ENCODE assay signal across 10 mouse cellular contexts in the genomic region with DNA sequence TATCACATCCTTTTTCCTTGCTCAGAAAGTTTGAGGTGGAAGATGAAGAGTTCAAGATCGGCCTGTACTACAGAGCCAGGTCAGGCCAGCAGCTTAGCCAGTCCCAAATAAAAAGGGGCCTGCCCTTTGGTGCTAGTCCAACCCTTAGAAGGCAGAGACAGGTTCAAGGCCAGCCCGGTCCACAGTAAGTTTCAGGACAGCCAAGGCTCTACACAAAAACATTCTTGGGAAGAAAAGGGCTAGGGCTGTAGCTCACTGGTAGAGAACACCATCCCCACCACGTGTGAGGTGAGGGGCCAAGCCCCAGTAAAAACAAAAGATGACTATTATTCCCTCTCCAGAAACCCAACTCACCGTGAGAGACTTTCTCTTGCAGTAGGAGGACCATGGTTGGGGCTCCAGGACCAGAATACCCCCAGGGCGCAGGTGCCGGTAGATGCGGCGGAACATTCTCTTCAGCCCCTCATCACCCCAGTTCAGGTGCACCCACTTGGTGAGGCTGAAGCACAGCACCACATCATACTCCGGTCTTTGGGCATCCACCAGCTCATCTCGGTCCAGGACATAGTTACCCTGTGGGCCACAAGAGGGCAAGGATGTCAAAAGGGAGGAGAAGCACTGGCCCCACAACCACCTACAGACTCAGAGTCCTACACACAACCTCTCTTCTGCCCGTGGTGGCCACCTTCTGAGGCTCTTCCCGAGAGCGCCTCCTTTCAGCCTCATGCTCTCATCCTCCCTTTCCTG. TPM values are rescaled to one million over a fixed set of nuclear protein-coding genes. Genes with fewer than 3 reads are reported as not detected.
A peak's percentile ranks its signal among the peaks of the same experiment; 100 is the strongest.
DNase-seq lines count a peak whose midpoint lies in the region; ATAC-seq and TF ChIP-seq lines count a peak whose summit lies in the region.
"Had no signal": no experiment of that assay in that cellular context is flagged by ENCODE, and none has a peak within 500 bp of the region (broad histone marks: within the 10 kb centered on the region; RNA-seq: fewer than 3 reads in every experiment).

No protein-coding gene starts in this region.

- intact Hi-C loops in heart, postnatal 36 days (cut with DNase I) = no loop called here

- DNase-seq in heart, postnatal 36 days = no peak
- DNase-seq in G1E (ENCODE audit: low spot score) = no peak
- no peak for DNase-seq in forebrain, postnatal 0 days
- DNase-seq in liver, postnatal 0 days = no peak
- no peak for DNase-seq in thymus, postnatal 14 days
- DNase-seq in embryo, embryonic 10.5 days (ENCODE audit: low spot score) = no peak
- DNase-seq in spleen, postnatal 14 days (ENCODE audit: low spot score in 2 of 2) = no peak
- DNase-seq: cerebellum, postnatal 14 days had no signal

- H3K27me3 ChIP-seq in heart, embryonic 15.5 days = no peaks in the 10 kb centered on the region
- peaks cover under 1% of the 10 kb centered on the region; the same call in 1 of the 2 replicates for H3K27me3 ChIP-seq in G1E (ENCODE audit: insufficient read depth, low read length)
- no peaks in the 10 kb centered on the region for H3K27me3 ChIP-seq in forebrain, postnatal 0 days (ENCODE audit: insufficient read depth, low read length)
- no peaks in the 10 kb centered on the region for H3K27me3 ChIP-seq in liver, postnatal 0 days (ENCODE audit: insufficient read depth, low read length)
- H3K27me3 ChIP-seq: Patski had no signal

- no peak for ATAC-seq in heart, embryonic 15.5 days (replicated peaks; ENCODE audit: insufficient number of reproducible peaks, insufficient read depth, low FRiP score, low read depth)
- no peak for ATAC-seq in G1E (ENCODE audit: extremely low read depth, insufficient number of reproducible peaks, low FRiP score, poor library complexity, severe bottlenecking)
- no peak for ATAC-seq in forebrain, postnatal 0 days
- ATAC-seq in liver, postnatal 0 days = no peak
- ATAC-seq: Patski had no signal

- peaks cover 51% of the 10 kb centered on the region for H3K4me1 ChIP-seq in heart, embryonic 15.5 days (replicated peaks)
- H3K4me1 ChIP-seq in G1E (ENCODE audit: insufficient read depth, low read depth, low read length) = peaks cover 76% of the 10 kb centered on the region
- peaks cover 37% of the 10 kb centered on the region for H3K4me1 ChIP-seq in forebrain, postnatal 0 days (ENCODE audit: insufficient read depth)
- H3K4me1 ChIP-seq in liver, postnatal 0 days (ENCODE audit: insufficient read depth) = peaks cover 34% of the 10 kb centered on the region

- WGBS in heart, embryonic 15.5 days = 81% methylated on average over 13 of the region's 13 CpGs
- 84% methylated on average over 13 of the region's 13 CpGs for WGBS in forebrain, postnatal 0 days
- WGBS in liver, postnatal 0 days (ENCODE audit: insufficient replicate concordance) = 80% methylated on average over 13 of the region's 13 CpGs

- H3K27ac ChIP-seq in heart, embryonic 15.5 days = no peak overlapping the region
- no peak overlapping the region for H3K27ac ChIP-seq in forebrain, postnatal 0 days (ENCODE audit: low read depth, low read length)
- no peak overlapping the region for H3K27ac ChIP-seq in liver, postnatal 0 days (ENCODE audit: low read depth)

- H3K9ac ChIP-seq in heart, embryonic 15.5 days = peak overlapping the region; percentile 90; the same call in 1 of the 2 replicates
- peak overlapping the region; percentile 25; the same call in 1 of the 2 replicates for H3K9ac ChIP-seq in forebrain, postnatal 0 days
- no peak overlapping the region for H3K9ac ChIP-seq in liver, postnatal 0 days (replicated peaks)

- H3K9me3 ChIP-seq in heart, embryonic 15.5 days (replicated peaks) = no peaks in the 10 kb centered on the region
- peaks cover 4% of the 10 kb centered on the region for H3K9me3 ChIP-seq in G1E (replicated peaks)
- H3K9me3 ChIP-seq in forebrain, postnatal 0 days (ENCODE audit: low read length) = no peaks in the 10 kb centered on the region
- H3K9me3 ChIP-seq in liver, postnatal 0 days (ENCODE audit: low read length) = no peaks in the 10 kb centered on the region

- H3K36me3 ChIP-seq in heart, embryonic 15.5 days = peaks cover 32% of the 10 kb centered on the region
- H3K36me3 ChIP-seq in G1E (replicated peaks) = peaks cover 63% of the 10 kb centered on the region
- H3K36me3 ChIP-seq in forebrain, postnatal 0 days (ENCODE audit: insufficient read depth) = peaks cover 42% of the 10 kb centered on the region
- peaks cover 45% of the 10 kb centered on the region for H3K36me3 ChIP-seq in liver, postnatal 0 days (replicated peaks; ENCODE audit: insufficient read depth, low read length)

- no peak for TF ChIP-seq EP300 in liver, postnatal 0 days (IDR thresholded peaks at IDR 0.05; ENCODE audit: low read depth)

- no peak for TF ChIP-seq CTCF in G1E (IDR thresholded peaks at IDR 0.05; ENCODE audit: low read depth, low read length)
- no peak for TF ChIP-seq CTCF in forebrain, postnatal 0 days (IDR thresholded peaks at IDR 0.05; ENCODE audit: low read depth)
- TF ChIP-seq CTCF in liver, postnatal 0 days (IDR thresholded peaks at IDR 0.05; ENCODE audit: low read depth) = no peak

- peak overlapping the region; percentile 86; the same call in 1 of the 2 replicates for H3K4me3 ChIP-seq in heart, embryonic 15.5 days
- peak overlapping the region; percentile 61; the same call in 1 of the 2 replicates for H3K4me3 ChIP-seq in G1E (ENCODE audit: low read depth, low read length)
- no peak overlapping the region for H3K4me3 ChIP-seq in forebrain, postnatal 0 days (ENCODE audit: low read depth, low read length)
- H3K4me3 ChIP-seq in liver, postnatal 0 days (ENCODE audit: low read depth, low read length) = peak overlapping the region; percentile 5; the same call in 1 of the 2 replicates

- peak overlapping the region; percentile 95 for H3K4me2 ChIP-seq in heart, embryonic 15.5 days
- peak overlapping the region; percentile 69 for H3K4me2 ChIP-seq in forebrain, postnatal 0 days (ENCODE audit: low read depth)
- peak overlapping the region; percentile 83; the same call in 1 of the 2 replicates for H3K4me2 ChIP-seq in liver, postnatal 0 days (ENCODE audit: low read depth, low read length)

RNA-seq across cellular contexts. Expression of gene Ppp1r35, which starts 4.3 kb away (rescaled TPM):
- 21.1 and 25.5 TPM in 2 replicates for polyA plus RNA-seq in heart, embryonic 15.5 days (2015; fragmentation: Nextera tagmentation; extraction: Ambion mirVana)
- 10 to 100 TPM; 10.7 to 12.3 TPM for total RNA-seq in heart, postnatal 36 days (2021)
- total RNA-seq in G1E (2014; fragmentation: Nextera tagmentation) (202 and 204 TPM in 2 replicates), G1E (2017) (28.2 and 35.6 TPM in 2 replicates)
- 121 and 153 TPM in 2 replicates for polyA plus RNA-seq in G1E (2012)
- 28.8 and 47.4 TPM in 2 replicates for total RNA-seq in forebrain, postnatal 0 days (2014; rRNA removed)
- 39.1 and 41.8 TPM in 2 replicates for polyA plus RNA-seq in forebrain, postnatal 0 days (2015; fragmentation: Nextera tagmentation; extraction: Ambion mirVana)
- 13.4 and 18.1 TPM in 2 replicates for polyA plus RNA-seq in liver, postnatal 0 days (2015; fragmentation: Nextera tagmentation; extraction: Ambion mirVana)

RNA-seq across cellular contexts. Expression of gene Mepce, which starts 4.5 kb away (rescaled TPM):
- polyA plus RNA-seq in heart, embryonic 15.5 days (2015; fragmentation: Nextera tagmentation; extraction: Ambion mirVana) = 5.3 and 7.6 TPM in 2 replicates
- total RNA-seq in heart, postnatal 36 days (2021) = 10 to 100 TPM; 25.6 to 35.3 TPM
- total RNA-seq in G1E (2014; fragmentation: Nextera tagmentation) (51.3 and 53.9 TPM in 2 replicates), G1E (2017) (22.3 and 27.8 TPM in 2 replicates)
- 173 and 216 TPM in 2 replicates for polyA plus RNA-seq in G1E (2012)
- 33.3 and 47.7 TPM in 2 replicates for total RNA-seq in forebrain, postnatal 0 days (2014; rRNA removed)
- 18.3 and 21.1 TPM in 2 replicates for polyA plus RNA-seq in forebrain, postnatal 0 days (2015; fragmentation: Nextera tagmentation; extraction: Ambion mirVana)
- 4.7 and 5.0 TPM in 2 replicates for polyA plus RNA-seq in liver, postnatal 0 days (2015; fragmentation: Nextera tagmentation; extraction: Ambion mirVana)

RNA-seq across cellular contexts. Expression of gene Zcwpw1, which starts 4.6 kb away (rescaled TPM):
- polyA plus RNA-seq in heart, embryonic 15.5 days (2015; fragmentation: Nextera tagmentation; extraction: Ambion mirVana) = 7.8 and 11.4 TPM in 2 replicates
- total RNA-seq in heart, postnatal 36 days (2021) = under 1 TPM; 0.36 to 0.49 TPM
- 8.4 and 9.9 TPM in 2 replicates for total RNA-seq in G1E (2014; fragmentation: Nextera tagmentation)
- 10.5 and 12.9 TPM in 2 replicates for total RNA-seq in G1E (2017)
- 0.15 and 0.34 TPM in 2 replicates for polyA plus RNA-seq in G1E (2012)
- 3.5 and 7.7 TPM in 2 replicates for total RNA-seq in forebrain, postnatal 0 days (2014; rRNA removed)
- 3.1 and 4.8 TPM in 2 replicates for polyA plus RNA-seq in forebrain, postnatal 0 days (2015; fragmentation: Nextera tagmentation; extraction: Ambion mirVana)
- 1.5 and 1.9 TPM in 2 replicates for polyA plus RNA-seq in liver, postnatal 0 days (2015; fragmentation: Nextera tagmentation; extraction: Ambion mirVana)

RNA-seq across cellular contexts. Expression of gene Tsc22d4, which starts 37.4 kb away (rescaled TPM):
- polyA plus RNA-seq in heart, embryonic 15.5 days (2015; fragmentation: Nextera tagmentation; extraction: Ambion mirVana) = 130 and 164 TPM in 2 replicates
- total RNA-seq in heart, postnatal 36 days (2021) = 100 to 1,000 TPM; 260 to 268 TPM
- total RNA-seq in G1E (2014; fragmentation: Nextera tagmentation) = 90.8 and 114 TPM in 2 replicates
- 74.5 and 93.5 TPM in 2 replicates for total RNA-seq in G1E (2017)
- 404 and 491 TPM in 2 replicates for polyA plus RNA-seq in G1E (2012)
- total RNA-seq in forebrain, postnatal 0 days (2014; rRNA removed) = 120 and 135 TPM in 2 replicates
- 112 and 134 TPM in 2 replicates for polyA plus RNA-seq in forebrain, postnatal 0 days (2015; fragmentation: Nextera tagmentation; extraction: Ambion mirVana)
- polyA plus RNA-seq in liver, postnatal 0 days (2015; fragmentation: Nextera tagmentation; extraction: Ambion mirVana) = 65.3 and 65.9 TPM in 2 replicates

RNA-seq across cellular contexts. Expression of gene Nyap1, which starts 41.5 kb away (rescaled TPM):
- polyA plus RNA-seq in heart, embryonic 15.5 days (2015; fragmentation: Nextera tagmentation; extraction: Ambion mirVana) = 1.2 and 1.6 TPM in 2 replicates
- total RNA-seq in heart, postnatal 36 days (2021) = 1 to 10 TPM in 1 of 2 experiments, under 1 TPM in 1; 0.81 to 1.1 TPM
- total RNA-seq in G1E (2014; fragmentation: Nextera tagmentation) = 0.90 and 1.0 TPM in 2 replicates
- total RNA-seq in G1E (2017) = 0.38 and 0.70 TPM in 2 replicates
- polyA plus RNA-seq in G1E (2012) = 2.8 and 3.0 TPM in 2 replicates
- total RNA-seq in forebrain, postnatal 0 days (2014; rRNA removed) = 251 and 252 TPM in 2 replicates
- polyA plus RNA-seq in forebrain, postnatal 0 days (2015; fragmentation: Nextera tagmentation; extraction: Ambion mirVana) = 42.0 and 48.9 TPM in 2 replicates
- polyA plus RNA-seq in liver, postnatal 0 days (2015; fragmentation: Nextera tagmentation; extraction: Ambion mirVana) = 0.11 and 0.18 TPM in 2 replicates
